Mouse (Mus musculus) CH12.LX (cell line): ENCODE results near the gene Afp. TPM values are rescaled to one million over a fixed set of nuclear protein-coding genes. Genes with fewer than 3 reads are reported as not detected.

ENCODE experiments used
- DNase-seq: peaks from one replicate; pipeline ENCODE4 v3.0.0-alpha.2; 2013; ENCODE audit errors: extremely low read depth
- H3K27ac ChIP-seq: 2 replicates; pipeline ENCODE4 v1.5.1; 2012; ENCODE audit warnings: low read depth, mild to moderate bottlenecking, control low read depth, moderate library complexity; ENCODE audit not compliant: insufficient read depth
- H3K27me3 ChIP-seq: replicated peaks from 2 replicates; pipeline ENCODE3; 2012; ENCODE audit warnings: inconsistent platforms
- H3K36me3 ChIP-seq, 2 experiments: replicated peaks in 1 of 2; 2 replicates each; pipeline versions ENCODE3 to v1.6.1; 2012; ENCODE audit warnings: inconsistent platforms in 1 of 2, low read length in 1 of 2, mild to moderate bottlenecking in 1 of 2, mixed read lengths in 1 of 2, moderate library complexity in 1 of 2; ENCODE audit not compliant: control insufficient read depth in 1 of 2, insufficient read depth in 1 of 2
- H3K4me1 ChIP-seq, 2 experiments: 2 replicates each; pipeline ENCODE4 v1.6.1; 2012; ENCODE audit warnings: inconsistent platforms in 1 of 2, moderate library complexity in 1 of 2; ENCODE audit not compliant: insufficient read depth in 2 of 2, control insufficient read depth in 1 of 2
- H3K4me2 ChIP-seq: 2 replicates; pipeline ENCODE4 v1.6.1; 2012; ENCODE audit warnings: low read depth, mild to moderate bottlenecking, control low read depth; ENCODE audit not compliant: poor library complexity, insufficient read depth, severe bottlenecking
- H3K4me3 ChIP-seq, 3 experiments: fragments of 150-350 bp in 1 of 3; sonication (generic) in 1 of 3; replicated peaks in 1 of 3; 2 replicates each; pipeline versions ENCODE3 to v1.5.1; 2011 to 2012; ENCODE audit warnings: low read depth in 2 of 3, low read length in 2 of 3, mild to moderate bottlenecking in 2 of 3, moderate library complexity in 2 of 3, control low read depth in 1 of 3, improper control_type of control experiment in 1 of 3, inconsistent platforms in 1 of 3, mixed read lengths in 1 of 3; ENCODE audit not compliant: poor library complexity in 1 of 3
- H3K79me2 ChIP-seq: replicated peaks from 2 replicates; pipeline ENCODE4 v1.6.1; 2012; ENCODE audit warnings: mild to moderate bottlenecking, moderate library complexity; ENCODE audit not compliant: control insufficient read depth, poor library complexity, insufficient read depth, severe bottlenecking; ENCODE audit errors: extremely low read depth
- H3K9ac ChIP-seq: 2 replicates; pipeline ENCODE4 v1.6.1; 2012; ENCODE audit warnings: low read depth, mild to moderate bottlenecking, control low read depth, moderate library complexity; ENCODE audit not compliant: insufficient read depth
- H3K9me3 ChIP-seq: replicated peaks from 2 replicates; pipeline ENCODE3; 2012; ENCODE audit warnings: low read length, inconsistent platforms, mixed read lengths
- CHD1 ChIP-seq: IDR thresholded peaks from 2 replicates; pipeline ENCODE4 v1.6.1; 2012; ENCODE audit warnings: low read depth, low read length, improper control_type of control experiment, inconsistent platforms
- E2F4 ChIP-seq: IDR thresholded peaks from 2 replicates; pipeline ENCODE4 v1.6.1; 2011; ENCODE audit warnings: low read depth, low read length, improper control_type of control experiment; ENCODE audit not compliant: insufficient replicate concordance
- ETS1 ChIP-seq: conservative IDR thresholded peaks from 2 replicates; pipeline ENCODE4 v1.6.1; 2012; ENCODE audit warnings: low read depth, mild to moderate bottlenecking, inconsistent platforms, low read length, improper control_type of control experiment, moderate library complexity
- GABPA ChIP-seq: IDR thresholded peaks from 2 replicates; pipeline ENCODE4 v1.6.1; 2012; ENCODE audit warnings: low read depth, low read length, improper control_type of control experiment, inconsistent platforms; ENCODE audit not compliant: insufficient replicate concordance
- HCFC1 ChIP-seq: IDR thresholded peaks from 2 replicates; pipeline ENCODE4 v1.6.1; 2012; ENCODE audit warnings: low read depth, mild to moderate bottlenecking, inconsistent platforms, low read length, improper control_type of control experiment
- IRF4 ChIP-seq: IDR thresholded peaks from 2 replicates; pipeline ENCODE4 v1.6.1; 2014; ENCODE audit warnings: low read depth, mild to moderate bottlenecking, inconsistent platforms, low read length, improper control_type of control experiment
- JUND ChIP-seq: conservative IDR thresholded peaks from 2 replicates; pipeline ENCODE4 v1.6.1; 2011; ENCODE audit warnings: low read depth, low read length, improper control_type of control experiment
- KAT2A ChIP-seq: IDR thresholded peaks from 2 replicates; pipeline ENCODE4 v1.6.1; 2012; ENCODE audit warnings: low read length, improper control_type of control experiment, inconsistent platforms; ENCODE audit not compliant: insufficient replicate concordance
- MAFK ChIP-seq: IDR thresholded peaks from 2 replicates; pipeline ENCODE4 v1.6.1; 2011; ENCODE audit warnings: low read length, improper control_type of control experiment; ENCODE audit not compliant: insufficient replicate concordance
- MAX ChIP-seq: IDR thresholded peaks from 2 replicates; pipeline ENCODE4 v1.6.1; 2011; ENCODE audit warnings: low read length, improper control_type of control experiment
- MAZ ChIP-seq: IDR thresholded peaks from 2 replicates; pipeline ENCODE4 v1.6.1; 2012; ENCODE audit warnings: low read depth, mild to moderate bottlenecking, inconsistent platforms, low read length, improper control_type of control experiment, moderate library complexity
- PAX5 ChIP-seq: IDR thresholded peaks from 2 replicates; pipeline ENCODE4 v1.6.1; 2012; ENCODE audit warnings: low read length, inconsistent platforms, mixed read lengths
- POLR2A ChIP-seq: IDR thresholded peaks from 2 replicates; pipeline ENCODE4 v1.6.1; 2011; ENCODE audit warnings: low read depth, mild to moderate bottlenecking, improper control_type of control experiment, low read length
- RAD21 ChIP-seq: IDR thresholded peaks from 2 replicates; pipeline ENCODE4 v1.6.1; 2011; ENCODE audit warnings: low read depth, mild to moderate bottlenecking, low read length, improper control_type of control experiment, moderate library complexity
- SMC3 ChIP-seq: IDR thresholded peaks from 2 replicates; pipeline ENCODE4 v1.6.1; 2011; ENCODE audit warnings: low read depth, low read length, improper control_type of control experiment
- TBP ChIP-seq: conservative IDR thresholded peaks from 2 replicates; pipeline ENCODE4 v1.6.1; 2011; ENCODE audit warnings: low read depth, low read length, improper control_type of control experiment
- TCF12 ChIP-seq: IDR thresholded peaks from 2 replicates; pipeline ENCODE4 v1.6.1; 2014; ENCODE audit warnings: low read depth, mild to moderate bottlenecking, inconsistent platforms, low read length, improper control_type of control experiment
- USF1 ChIP-seq: IDR thresholded peaks from 2 replicates; pipeline ENCODE4 v1.6.1; 2014; ENCODE audit warnings: low read depth, mild to moderate bottlenecking, inconsistent platforms, low read length, improper control_type of control experiment
- ZC3H11A ChIP-seq: IDR thresholded peaks from 2 replicates; pipeline ENCODE4 v1.6.1; 2012; ENCODE audit warnings: low read depth, mild to moderate bottlenecking, inconsistent platforms, low read length, improper control_type of control experiment
- ZKSCAN1 ChIP-seq: IDR thresholded peaks from 2 replicates; pipeline ENCODE4 v1.6.1; 2012; ENCODE audit warnings: low read depth, inconsistent platforms, low read length, improper control_type of control experiment, borderline replicate concordance
- dilution Hi-C: fragments of 300-500 bp; cut with MboI; formaldehyde crosslinking; loops from 2 replicates; pipeline ENCODE4 v1.14.3; 2020; ENCODE audit warnings: low sequenced_read_pairs; ENCODE audit not compliant: extremely low pct_unique_long_range_greater_than_20kb, extremely low pct_ligation_motif_present
- in situ Hi-C: fragments of 300-500 bp; cut with MboI; formaldehyde crosslinking; loops from 3 replicates; pipeline ENCODE4 v1.14.3; 2019; ENCODE audit warnings: low sequenced_read_pairs, low pct_ligation_motif_present, low pct_unique_long_range_greater_than_20kb, mixed read lengths
- polyA plus RNA-seq: library from polyadenylated mRNA; unstranded; fragments of >175 nt; gene quantifications from 2 replicates; pipeline ENCODE4 v1.2.1, GENCODE M21; 2012; ENCODE audit warnings: low read depth; ENCODE audit not compliant: insufficient read length
- total RNA-seq, 2 experiments: library from RNA; depleted of rRNA; stranded (reverse); fragments of 300-350 nt in 1 of 2; fragments of >200 nt in 1 of 2; gene quantifications; 2 replicates each; pipeline ENCODE4 v1.2.3; 2012 to 2014

Afp gene
- total and polyA plus RNA-seq, 3 experiments = 12.5 to 19.8 (median 15.9) TPM

GRCm38 (mm10) chr5:90470836-90471235 is 19.7 kb upstream of the Afp start:
- no peak overlapping the region for H3K27ac ChIP-seq
- H3K4me3 ChIP-seq = no peak overlapping the region
- no peaks in the 10 kb centered on the region for H3K27me3 ChIP-seq
- DNase-seq = no peak
- dilution Hi-C loops = no loop called here
- TF ChIP-seq SMC3 (no peak), RAD21 (no peak), CHD1 (no peak), HCFC1 (no peak), E2F4 (no peak), MAZ (no peak), MAX (no peak), POLR2A (no peak), IRF4 (no peak), ZKSCAN1 (no peak)
- no peak overlapping the region for H3K9ac ChIP-seq
- no peaks in the 10 kb centered on the region for H3K9me3 ChIP-seq
- no peak overlapping the region for H3K4me2 ChIP-seq
- H3K36me3 ChIP-seq = no peaks in the 10 kb centered on the region
- H3K79me2 ChIP-seq = no peaks in the 10 kb centered on the region
- in situ Hi-C loops = no loop called here
- H3K4me1 ChIP-seq = peaks cover 7 to 11% of the 10 kb centered on the region in 2 experiments

- Histone ChIP-seq H3K4me1 (peaks cover 5 to 13% of the 10 kb centered on the region in 2 experiments), H3K27ac (no peak overlapping the region), H3K4me2 (no peak overlapping the region), H3K4me3 (no peak overlapping the region), H3K9ac (no peak overlapping the region), H3K27me3 (no peaks in the 10 kb centered on the region), H3K36me3 (no peaks in the 10 kb centered on the region), H3K79me2 (no peaks in the 10 kb centered on the region), H3K9me3 (no peaks in the 10 kb centered on the region)
- DNase-seq = no peak
- dilution Hi-C loops (no loop called here), in situ Hi-C loops (no loop called here)
- no peak for TF ChIP-seq TCF12
- TF ChIP-seq ZKSCAN1 = no peak
- TF ChIP-seq TBP = no peak
- no peak for TF ChIP-seq GABPA
- TF ChIP-seq MAFK = no peak
- TF ChIP-seq ETS1 = no peak
- TF ChIP-seq KAT2A = no peak
- TF ChIP-seq PAX5 = no peak
- no peak for TF ChIP-seq USF1
- no peak for TF ChIP-seq HCFC1
- TF ChIP-seq JUND = no peak
- TF ChIP-seq ZC3H11A = no peak
Observed at GRCm38 (mm10) chr5:90473902-90474301, 16.6 kb upstream of the Afp start.
